Mouse (Mus musculus) colon, adult 2 months (tissue): Measurements from ENCODE around the gene Cdk5rap1. TPM values are rescaled to one million over a fixed set of nuclear protein-coding genes. Genes with fewer than 3 reads are reported as not detected.

Experiments
- polyA plus RNA-seq: library from polyadenylated mRNA; depleted of rRNA; stranded (reverse); fragments of >200 nt; gene quantifications from 2 replicates; pipeline ENCODE4 v1.2.3, GENCODE M21; 2012; rRNA removed

The Cdk5rap1 gene
- 7.0 and 7.4 TPM in 2 replicates for polyA plus RNA-seq

GRCm38 (mm10) chr2:154372842-154373500 is at the start of gene Cdk5rap1:
Cdk5rap1 (minus strand) TSS chr2:154373010.

DNA sequence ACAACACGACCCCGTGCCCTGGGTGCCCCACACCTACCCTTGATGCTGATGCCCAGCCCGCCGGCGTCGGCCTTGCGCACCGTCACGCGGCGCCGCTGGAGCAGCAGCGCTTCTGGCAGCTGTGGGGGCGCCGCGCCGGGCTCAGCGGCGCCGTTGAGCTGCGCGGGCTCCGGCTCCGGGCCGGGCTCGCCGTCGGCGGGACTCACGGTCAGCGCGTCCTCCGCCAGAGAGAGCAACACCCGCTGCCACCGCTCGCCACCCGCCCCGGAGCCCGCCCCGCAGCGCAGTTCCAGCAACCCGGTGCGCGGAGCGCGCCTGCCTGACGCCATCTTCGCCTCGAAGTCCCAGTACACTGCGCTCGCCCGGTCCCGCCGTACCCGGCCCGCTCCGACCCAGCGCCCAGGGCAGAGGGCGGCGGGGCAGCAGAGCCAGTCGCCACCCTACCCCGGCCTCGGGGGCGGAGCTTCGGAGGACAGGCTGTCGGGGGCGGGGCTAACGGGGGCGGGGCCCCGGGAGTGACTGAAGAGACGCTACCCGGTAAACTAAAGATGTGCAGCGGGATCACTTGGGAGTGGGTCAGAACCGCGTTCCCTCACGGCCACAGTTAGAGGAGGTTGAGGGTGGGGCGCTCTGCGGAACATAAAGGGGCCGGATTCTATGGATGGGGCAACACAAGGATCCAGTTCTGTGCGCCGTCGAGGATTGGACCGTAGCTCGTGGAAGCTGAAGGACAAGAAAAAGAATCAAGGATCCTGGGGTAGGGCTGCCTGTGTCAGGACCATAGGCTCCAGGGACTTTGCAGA is 35.0 kb upstream of the Cdk5rap1 start, which contains the start of gene Snta1:
Gene Snta1 (minus strand): TSS at position 457 of the 803 bp plus-strand sequence.

DNA sequence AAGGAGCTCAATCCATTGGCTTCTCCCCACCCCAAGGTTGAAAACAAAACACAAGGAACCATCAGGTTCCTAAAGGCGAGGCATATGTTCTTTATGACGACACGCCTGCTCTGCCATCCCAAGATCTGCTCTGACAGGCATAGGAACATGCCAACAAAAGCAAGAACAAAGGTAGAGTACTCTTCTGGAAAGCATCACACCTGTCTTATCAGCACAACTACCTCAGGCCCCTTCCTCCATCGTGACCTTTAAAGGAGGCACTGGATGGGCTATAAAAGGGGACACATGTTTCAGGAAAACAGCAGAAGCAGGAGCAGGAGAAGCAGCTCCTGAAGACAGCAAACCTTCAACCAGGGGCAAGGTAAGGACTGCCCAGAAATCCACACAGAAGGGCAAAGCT is 65.9 kb downstream of the Cdk5rap1 start, which contains the start of gene Bpifb9b:
Gene Bpifb9b (plus strand): TSS at position 301 of the 400 bp plus-strand sequence.

Other genes with a start within 250 kb of the Cdk5rap1 start
- gene Bpifa3, start 242.7 kb downstream of the Cdk5rap1 start, polyA plus RNA-seq, result not detected in 2 replicates
- gene Bpifa1, start 230.1 kb downstream of the Cdk5rap1 start, polyA plus RNA-seq, result 0.25 TPM in 1 of 2 replicates, not detected in the other
- gene Bpifa5, start 210.4 kb downstream of the Cdk5rap1 start, polyA plus RNA-seq, result not detected in 2 replicates
- not detected in 2 replicates for gene Bpifb1, start 182.2 kb downstream of the Cdk5rap1 start, polyA plus RNA-seq
- gene Bpifb5, start 149.3 kb downstream of the Cdk5rap1 start, polyA plus RNA-seq, result 0.13 TPM in 1 of 2 replicates, not detected in the other
- not detected in 2 replicates for gene Bpifb9a, start 115.2 kb downstream of the Cdk5rap1 start, polyA plus RNA-seq
- not detected in 2 replicates for gene Bpifb9b, start 65.8 kb downstream of the Cdk5rap1 start, polyA plus RNA-seq
- gene Snta1, start 35.1 kb upstream of the Cdk5rap1 start, polyA plus RNA-seq, result 11.6 and 12.8 TPM in 2 replicates
- gene Cbfa2t2, start 63.5 kb upstream of the Cdk5rap1 start, polyA plus RNA-seq, result 7.9 and 8.9 TPM in 2 replicates
- gene 1700003F12Rik, start 174.1 kb upstream of the Cdk5rap1 start, polyA plus RNA-seq, result 0.43 and 0.86 TPM in 2 replicates
- gene Actl10, start 178.8 kb upstream of the Cdk5rap1 start, polyA plus RNA-seq, result not detected in 2 replicates
- gene Necab3, start 185.9 kb upstream of the Cdk5rap1 start, polyA plus RNA-seq, result 0.27 and 0.28 TPM in 2 replicates
- 9.8 and 11.9 TPM in 2 replicates for gene E2f1, start 196.9 kb upstream of the Cdk5rap1 start, polyA plus RNA-seq
- 34.6 and 41.6 TPM in 2 replicates for gene Pxmp4, start 230.7 kb upstream of the Cdk5rap1 start, polyA plus RNA-seq
- gene Zfp341, start 240.3 kb upstream of the Cdk5rap1 start, polyA plus RNA-seq, result 5.8 and 6.8 TPM in 2 replicates
- 1.1 and 1.3 TPM in 2 replicates for gene 4930519P11Rik, start 240.4 kb upstream of the Cdk5rap1 start, polyA plus RNA-seq